Mouse (Mus musculus): ENCODE results near the gene Prpf4. TPM values are rescaled to one million over a fixed set of nuclear protein-coding genes. Genes with fewer than 3 reads are reported as not detected.

The Prpf4 gene
- total and polyA plus RNA-seq, 3 experiments: 26.9 to 37.9 TPM; not detected in 1

GRCm38 (mm10) chr4:62454995-62455394 lies 46.4 kb downstream of the Prpf4 start:
- Histone ChIP-seq H3K4me3 (ENCODE audit: control insufficient read depth in 1 of 2, insufficient read depth in 1 of 2, low read depth in 2 of 2, low read length in 2 of 2) (no peak overlapping the region), H3K79me2 (ENCODE audit: control insufficient read depth, insufficient read depth, low read length, poor library complexity) (no peaks in the 10 kb centered on the region), H3K9ac (ENCODE audit: control insufficient read depth, low read depth, low read length, poor library complexity, severe bottlenecking) (no peak overlapping the region), H3K27me3 (ENCODE audit: control insufficient read depth in 1 of 2, insufficient read depth in 2 of 2, low read length in 2 of 2) (peaks cover 0 to 2% of the 10 kb centered on the region in 2 experiments; a peak in 2 of 4 replicates), H3K36me3 (ENCODE audit: control insufficient read depth in 1 of 2, insufficient read depth in 2 of 2, low read length in 2 of 2) (no peaks in the 10 kb centered on the region), H3K4me1 (ENCODE audit: control insufficient read depth in 1 of 2, insufficient read depth in 2 of 2, low read length in 2 of 2) (no peaks in the 10 kb centered on the region), H3K9me3 (replicated peaks; ENCODE audit: insufficient read depth, low read length) (no peaks in the 10 kb centered on the region), H3K27ac (ENCODE audit: control insufficient read depth, low read depth, low read length) (no peak overlapping the region)
- peak; percentile 65 for DNase-seq (ENCODE audit: low read depth, low spot score)
- TF ChIP-seq CTCF (IDR thresholded peaks at IDR 0.05 in 2 of 3, conservative IDR thresholded peaks at IDR 0.05 in 1 of 3; ENCODE audit: control insufficient read depth in 1 of 3, insufficient read depth in 1 of 3, low read depth in 2 of 3, low read length in 3 of 3, poor library complexity in 1 of 3, severe bottlenecking in 1 of 3): peak; percentile 52 to 72 (median 67)
- TF ChIP-seq KAT2A (conservative IDR thresholded peaks at IDR 0.05; ENCODE audit: low read depth, low read length): no peak
- TF ChIP-seq POLR2A (IDR thresholded peaks at IDR 0.05; ENCODE audit: control insufficient read depth in 1 of 2, insufficient read depth in 1 of 2, low read depth in 1 of 2, low read length in 2 of 2, poor library complexity in 1 of 2): no peak
- TF ChIP-seq ZC3H11A (IDR thresholded peaks at IDR 0.05; ENCODE audit: low read depth, low read length): peak; percentile 58
- peak; percentile 90 for TF ChIP-seq SMC3 (IDR thresholded peaks at IDR 0.05; ENCODE audit: low read depth, low read length)
- TF ChIP-seq RAD21 (IDR thresholded peaks at IDR 0.05; ENCODE audit: low read depth, low read length): peak; percentile 51
- no peak for TF ChIP-seq MAZ (IDR thresholded peaks at IDR 0.05; ENCODE audit: low read depth, low read length)
- TF ChIP-seq MAX (IDR thresholded peaks at IDR 0.05; ENCODE audit: low read length): no peak
- TF ChIP-seq ZKSCAN1 (IDR thresholded peaks at IDR 0.05; ENCODE audit: low read depth, low read length): no peak

- Histone ChIP-seq H3K27me3 (ENCODE audit: control insufficient read depth in 1 of 2, insufficient read depth in 2 of 2, low read length in 2 of 2) (no peaks in the 10 kb centered on the region), H3K27ac (ENCODE audit: control insufficient read depth, low read depth, low read length) (no peak overlapping the region), H3K9ac (ENCODE audit: control insufficient read depth, low read depth, low read length, poor library complexity, severe bottlenecking) (no peak overlapping the region), H3K4me3 (ENCODE audit: control insufficient read depth in 1 of 2, insufficient read depth in 1 of 2, low read depth in 2 of 2, low read length in 2 of 2) (no peak overlapping the region), H3K36me3 (ENCODE audit: control insufficient read depth in 1 of 2, insufficient read depth in 2 of 2, low read length in 2 of 2) (no peaks in the 10 kb centered on the region), H3K79me2 (ENCODE audit: control insufficient read depth, insufficient read depth, low read length, poor library complexity) (no peaks in the 10 kb centered on the region), H3K9me3 (replicated peaks; ENCODE audit: insufficient read depth, low read length) (no peaks in the 10 kb centered on the region), H3K4me1 (ENCODE audit: control insufficient read depth in 1 of 2, insufficient read depth in 2 of 2, low read length in 2 of 2) (no peaks in the 10 kb centered on the region)
- no peak for DNase-seq (ENCODE audit: low read depth, low spot score)
- TF ChIP-seq CTCF (IDR thresholded peaks at IDR 0.05 in 2 of 3, conservative IDR thresholded peaks at IDR 0.05 in 1 of 3; ENCODE audit: control insufficient read depth in 1 of 3, insufficient read depth in 1 of 3, low read depth in 2 of 3, low read length in 3 of 3, poor library complexity in 1 of 3, severe bottlenecking in 1 of 3) (no peak), MAX (IDR thresholded peaks at IDR 0.05; ENCODE audit: low read length) (no peak), MYB (IDR thresholded peaks at IDR 0.05; ENCODE audit: low read depth, low read length) (no peak), ZMIZ1 (IDR thresholded peaks at IDR 0.05; ENCODE audit: low read depth, low read length) (no peak), POLR2AphosphoS5 (IDR thresholded peaks at IDR 0.05; ENCODE audit: borderline replicate concordance, low read depth, low read length) (no peak), POLR2AphosphoS2 (IDR thresholded peaks at IDR 0.05; ENCODE audit: low read length) (no peak), HCFC1 (IDR thresholded peaks at IDR 0.05; ENCODE audit: low read depth, low read length) (no peak), MAZ (IDR thresholded peaks at IDR 0.05; ENCODE audit: low read depth, low read length) (no peak), GATA1 (IDR thresholded peaks at IDR 0.05; ENCODE audit: low read depth, low read length) (no peak), TAL1 (IDR thresholded peaks at IDR 0.05; ENCODE audit: low read length) (no peak), TCF12 (IDR thresholded peaks at IDR 0.05; ENCODE audit: low read depth, low read length) (no peak), RCOR1 (IDR thresholded peaks at IDR 0.05; ENCODE audit: low read depth, low read length) (no peak), SIN3A (IDR thresholded peaks at IDR 0.05; ENCODE audit: low read length) (no peak), MXI1 (IDR thresholded peaks at IDR 0.05; ENCODE audit: low read depth, low read length) (no peak)
Observed at GRCm38 (mm10) chr4:62459081-62459480, 50.5 kb downstream of the Prpf4 start.

Data from MEL (cell line).